Mouse (Mus musculus) hindbrain, embryonic 10.5 days (tissue): ENCODE results near the gene Smgc. TPM values are rescaled to one million over a fixed set of nuclear protein-coding genes. Genes with fewer than 3 reads are reported as not detected.
"Not testable (repeated sequence)": the region's sequence is repeated elsewhere in the genome, so short reads cannot be mapped to it uniquely, and the experiment has no call there.

Experiments used
- DNase-seq: peaks from one replicate; pipeline ENCODE4 v3.0.0-alpha.2; 2017; ENCODE audit warnings: low spot score
- H3K27ac ChIP-seq: fragments of 300-500 bp; sonication (generic); 2 replicates; pipeline ENCODE4 v1.5.1; 2016; ENCODE audit warnings: mild to moderate bottlenecking, moderate library complexity
- H3K27me3 ChIP-seq: fragments of 300-500 bp; sonication (generic); 2 replicates; pipeline ENCODE4 v1.6.1; 2016; ENCODE audit warnings: mild to moderate bottlenecking; ENCODE audit not compliant: poor library complexity, insufficient read depth, severe bottlenecking
- H3K36me3 ChIP-seq: fragments of 300-500 bp; sonication (generic); 2 replicates; pipeline ENCODE4 v1.6.1; 2016; ENCODE audit warnings: mild to moderate bottlenecking, moderate library complexity
- H3K4me1 ChIP-seq: fragments of 300-500 bp; sonication (generic); replicated peaks from 2 replicates; pipeline ENCODE4 v1.6.1; 2016; ENCODE audit warnings: mild to moderate bottlenecking
- H3K4me3 ChIP-seq: fragments of 300-500 bp; sonication (generic); 2 replicates; pipeline ENCODE4 v1.5.1; 2016; ENCODE audit warnings: mild to moderate bottlenecking, moderate library complexity
- H3K9me3 ChIP-seq: fragments of 300-500 bp; sonication (generic); 2 replicates; pipeline ENCODE4 v1.6.1; 2016; ENCODE audit warnings: mild to moderate bottlenecking, moderate library complexity
- WGBS: fragments of 180-500 bp; shearing (Covaris S2); methylation state at CpG from one replicate; pipeline ENCODE4 v1.1.7; 2016; 5-methylcytosine and 5-hydroxymethylcytosine counted together
- polyA plus RNA-seq: library from polyadenylated mRNA; unstranded; fragments of >200 nt; fragmentation: Nextera tagmentation; extraction: Ambion mirVana; gene quantifications from 2 replicates; pipeline ENCODE4 v1.2.1, GENCODE M21; 2016

The Smgc gene
- polyA plus RNA-seq, result not detected in 2 replicates

GRCm38 (mm10) chr15:91837965-91838364 is at the start of gene Smgc:
Smgc (plus strand) TSS chr15:91838265.
- H3K36me3 ChIP-seq, result no peaks in the 10 kb centered on the region
- DNase-seq, result no peak
- H3K9me3 ChIP-seq, result no peaks in the 10 kb centered on the region
- H3K27me3 ChIP-seq, result no peaks in the 10 kb centered on the region
- H3K4me1 ChIP-seq, result no peaks in the 10 kb centered on the region
- H3K27ac ChIP-seq, result no peak within 1 kb of the TSS
- no peak within 1 kb of the TSS for H3K4me3 ChIP-seq
- WGBS, result 90% methylated on average over 7 of the region's 7 CpGs

GRCm38 (mm10) chr15:91788338-91788737 is 49.7 kb upstream of the Smgc start:
- 92% methylated on average over 11 of the region's 11 CpGs for WGBS
- no peaks in the 10 kb centered on the region for H3K4me1 ChIP-seq
- DNase-seq, result no peak

GRCm38 (mm10) chr15:91806463-91806862 is 31.6 kb upstream of the Smgc start:
- no peaks in the 10 kb centered on the region for H3K36me3 ChIP-seq
- 77% methylated on average over 4 of the region's 4 CpGs for WGBS
- no peak for DNase-seq
- H3K27ac ChIP-seq, result no peak overlapping the region
- no peaks in the 10 kb centered on the region for H3K27me3 ChIP-seq
- H3K9me3 ChIP-seq, result no peaks in the 10 kb centered on the region
- no peaks in the 10 kb centered on the region for H3K4me1 ChIP-seq
- no peak overlapping the region for H3K4me3 ChIP-seq

More at GRCm38 (mm10) chr15:91788338-91788737, 49.7 kb upstream of the Smgc start:
- no peaks in the 10 kb centered on the region for H3K36me3 ChIP-seq
- H3K9me3 ChIP-seq, result no peaks in the 10 kb centered on the region
- H3K27ac ChIP-seq, result no peak overlapping the region
- H3K4me3 ChIP-seq, result no peak overlapping the region
- H3K27me3 ChIP-seq, result no peaks in the 10 kb centered on the region

- 79% methylated on average over 6 of the region's 6 CpGs for WGBS
- Histone ChIP-seq H3K27me3 (no peaks in the 10 kb centered on the region), H3K36me3 (no peaks in the 10 kb centered on the region)
These were observed 2.7 kb upstream of the Smgc start for GRCm38 (mm10) chr15:91835319-91835718.

GRCm38 (mm10) chr15:91864130-91864529 is 26.1 kb downstream of the Smgc start:
- not testable (repeated sequence) for H3K9me3 ChIP-seq

More at GRCm38 (mm10) chr15:91835319-91835718, 2.7 kb upstream of the Smgc start:
- Histone ChIP-seq H3K4me1 (no peaks in the 10 kb centered on the region), H3K27ac (no peak overlapping the region), H3K4me3 (no peak overlapping the region), H3K9me3 (no peaks in the 10 kb centered on the region)
- no peak for DNase-seq

GRCm38 (mm10) chr15:91900245-91900644 is 62.2 kb downstream of the Smgc start:
- H3K27ac ChIP-seq, result no peak overlapping the region
- H3K4me3 ChIP-seq, result no peak overlapping the region
- H3K9me3 ChIP-seq, result no peaks in the 10 kb centered on the region
- no peaks in the 10 kb centered on the region for H3K36me3 ChIP-seq
- H3K4me1 ChIP-seq, result 0 out of 2 replicates have a peak, but pooled peaks cover 2% of the 10 kb centered on the region
- 69% methylated on average over 6 of the region's 6 CpGs for WGBS
- DNase-seq, result peak; percentile 16
- H3K27me3 ChIP-seq, result no peaks in the 10 kb centered on the region

More at GRCm38 (mm10) chr15:91864130-91864529, 26.1 kb downstream of the Smgc start:
- not testable (repeated sequence) for H3K27ac ChIP-seq, H3K27me3 ChIP-seq, DNase-seq, H3K4me1 ChIP-seq, H3K36me3 ChIP-seq, H3K4me3 ChIP-seq
- WGBS, result 11% methylated on average over 5 of the region's 5 CpGs

GRCm38 (mm10) chr15:91907046-91907445 is 69.0 kb downstream of the Smgc start:
- H3K4me3 ChIP-seq, H3K36me3 ChIP-seq, DNase-seq, H3K4me1 ChIP-seq, H3K27me3 ChIP-seq, H3K9me3 ChIP-seq, H3K27ac ChIP-seq: not testable (repeated sequence)
- 100% methylated on average over 2 of the region's 11 CpGs for WGBS

Other genes with a start within 250 kb of the Smgc start
- 1.7 and 2.4 TPM in 2 replicates for gene Lrrk2, start 165.1 kb upstream of the Smgc start, polyA plus RNA-seq
- gene Cntn1, start 212.9 kb downstream of the Smgc start, polyA plus RNA-seq, result 3.7 and 4.4 TPM in 2 replicates